Mouse (Mus musculus) C2C12 (cell line): ENCODE results near the gene Rnf11. TPM values are rescaled to one million over a fixed set of nuclear protein-coding genes. Genes with fewer than 3 reads are reported as not detected.

Source experiments
- H3K27me3 ChIP-seq: one replicate; pipeline ENCODE4 v1.6.1; 2011; ENCODE audit not compliant: control insufficient read depth, insufficient read depth, insufficient read length
- H3K36me3 ChIP-seq: one replicate; pipeline ENCODE4 v1.6.1; 2011; ENCODE audit not compliant: control insufficient read depth, insufficient read depth
- H3K4me3 ChIP-seq: one replicate; pipeline ENCODE4 v1.5.1; 2011; ENCODE audit warnings: mild to moderate bottlenecking, control low read depth; ENCODE audit not compliant: poor library complexity, insufficient read depth, severe bottlenecking
- H3K79me2 ChIP-seq: one replicate; pipeline ENCODE4 v1.6.1; 2011; ENCODE audit not compliant: control insufficient read depth, insufficient read depth
- H3K79me3 ChIP-seq: one replicate; pipeline ENCODE4 v1.6.1; 2011; ENCODE audit warnings: low read depth, control low read depth
- H3ac ChIP-seq: one replicate; pipeline ENCODE3; 2011; ENCODE audit warnings: low read depth; ENCODE audit not compliant: control insufficient read depth, insufficient read length
- CEBPB ChIP-seq: IDR thresholded peaks from one replicate; pipeline ENCODE4 v1.6.1; 2011; ENCODE audit warnings: low read depth, mild to moderate bottlenecking, control low read depth, moderate library complexity
- CTCF ChIP-seq: IDR thresholded peaks from one replicate; pipeline ENCODE4 v1.5.1; 2011; ENCODE audit not compliant: control insufficient read depth, insufficient read depth, insufficient read length
- FOSL1 ChIP-seq: IDR thresholded peaks from one replicate; pipeline ENCODE4 v1.8.0; 2011; ENCODE audit warnings: mild to moderate bottlenecking, low read length; ENCODE audit not compliant: poor library complexity, insufficient read depth, severe bottlenecking
- MAX ChIP-seq: IDR thresholded peaks from one replicate; pipeline ENCODE4 v1.6.1; 2011; ENCODE audit warnings: mild to moderate bottlenecking, control low read depth
- MYOD1 ChIP-seq: IDR thresholded peaks from one replicate; pipeline ENCODE4 v1.6.1; 2011; ENCODE audit warnings: low read depth; ENCODE audit not compliant: control insufficient read depth, insufficient read length
- MYOG ChIP-seq: IDR thresholded peaks from one replicate; pipeline ENCODE4 v1.6.1; 2011; ENCODE audit not compliant: control insufficient read depth, insufficient read length; ENCODE audit errors: extremely low read depth
- USF1 ChIP-seq: IDR thresholded peaks from one replicate; pipeline ENCODE4 v1.6.1; 2011; ENCODE audit warnings: low read depth, mild to moderate bottlenecking, control low read depth, moderate library complexity
- polyA plus RNA-seq: library from polyadenylated mRNA; unstranded; fragments of >200 nt; fragmentation: generic; extraction: Trizol; gene quantifications from one replicate; pipeline ENCODE4 v1.2.1, GENCODE M21; 2012; ENCODE audit warnings: missing spikeins

Gene Rnf11
- polyA plus RNA-seq, 1 experiment = 26.9 TPM

GRCm38 (mm10) chr4:109488812-109489211 is 4.3 kb upstream of the Rnf11 start:
- no peak overlapping the region for H3ac ChIP-seq
- H3K36me3 ChIP-seq = no peaks in the 10 kb centered on the region
- no peaks in the 10 kb centered on the region for H3K79me2 ChIP-seq
- no peaks in the 10 kb centered on the region for H3K27me3 ChIP-seq
- no peaks in the 10 kb centered on the region for H3K79me3 ChIP-seq
- H3K4me3 ChIP-seq = no peak overlapping the region
- TF ChIP-seq MAX = no peak
- TF ChIP-seq USF1 = no peak
- no peak for TF ChIP-seq MYOG
- no peak for TF ChIP-seq FOSL1
- no peak for TF ChIP-seq CEBPB
- no peak for TF ChIP-seq CTCF
- no peak for TF ChIP-seq MYOD1

GRCm38 (mm10) chr4:109482701-109483100 is 1.8 kb downstream of the Rnf11 start:
- Histone ChIP-seq H3K79me3 (no peaks in the 10 kb centered on the region), H3K36me3 (no peaks in the 10 kb centered on the region), H3K27me3 (no peaks in the 10 kb centered on the region), H3K79me2 (no peaks in the 10 kb centered on the region), H3K4me3 (no peak overlapping the region), H3ac (no peak overlapping the region)
- TF ChIP-seq MYOD1 (no peak), MAX (no peak), CTCF (no peak), CEBPB (no peak), FOSL1 (no peak), USF1 (no peak), MYOG (no peak)

DNA sequence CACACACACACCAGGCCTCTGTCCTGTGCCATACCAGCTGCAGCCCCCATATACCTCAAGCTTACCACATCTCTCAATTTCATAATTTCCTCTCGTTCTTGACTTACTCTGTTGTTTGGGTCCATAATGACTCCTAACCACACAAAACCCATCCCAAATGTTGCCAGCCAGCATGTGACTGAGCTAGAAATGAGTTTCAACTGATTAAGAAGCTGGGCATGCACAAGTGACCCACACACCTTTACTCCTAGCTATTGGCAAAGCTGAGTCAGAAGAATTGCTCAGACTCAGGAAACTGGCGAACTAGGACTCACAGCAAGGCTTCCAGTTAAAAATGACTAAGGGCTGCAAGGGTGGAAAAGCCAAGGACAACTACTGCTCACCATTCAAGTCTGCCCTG is 3.1 kb downstream of the Rnf11 start:
- Histone ChIP-seq H3K79me2 (no peaks in the 10 kb centered on the region), H3K4me3 (no peak overlapping the region), H3K36me3 (no peaks in the 10 kb centered on the region), H3ac (no peak overlapping the region), H3K79me3 (no peaks in the 10 kb centered on the region), H3K27me3 (no peaks in the 10 kb centered on the region)
- TF ChIP-seq USF1 (peak; percentile 29), MYOD1 (no peak), FOSL1 (no peak), CTCF (no peak), CEBPB (no peak), MYOG (no peak), MAX (no peak)

- Histone ChIP-seq H3K4me3 (no peak overlapping the region), H3K79me2 (peaks cover 38% of the 10 kb centered on the region), H3K79me3 (peaks cover 34% of the 10 kb centered on the region), H3K36me3 (peaks cover 3% of the 10 kb centered on the region), H3ac (no peak overlapping the region), H3K27me3 (no peaks in the 10 kb centered on the region)
- TF ChIP-seq MYOD1 (no peak), CTCF (no peak), CEBPB (no peak), MYOG (no peak), MAX (no peak), FOSL1 (no peak), USF1 (no peak)
These were observed 7.1 kb downstream of the Rnf11 start for GRCm38 (mm10) chr4:109477454-109477853.

- H3K4me3 ChIP-seq = peak overlapping the region; percentile 75
- H3ac ChIP-seq = peak overlapping the region; percentile 87
- H3K27me3 ChIP-seq = no peaks in the 10 kb centered on the region
- no peak for TF ChIP-seq CEBPB
- no peak for TF ChIP-seq FOSL1
- no peak for TF ChIP-seq USF1
- no peak for TF ChIP-seq CTCF
- TF ChIP-seq MYOG = no peak
- no peak for TF ChIP-seq MYOD1
- TF ChIP-seq MAX = no peak
- peaks cover 47% of the 10 kb centered on the region for H3K79me2 ChIP-seq
- H3K79me3 ChIP-seq = peaks cover 41% of the 10 kb centered on the region
- peaks cover 6% of the 10 kb centered on the region for H3K36me3 ChIP-seq
These were observed 7.9 kb downstream of the Rnf11 start for GRCm38 (mm10) chr4:109476554-109477014.
